Mouse (Mus musculus) kidney, adult 2 months (tissue): ENCODE results near the gene Otx1. TPM values are rescaled to one million over a fixed set of nuclear protein-coding genes. Genes with fewer than 3 reads are reported as not detected.

Experiments
- DNase-seq: peaks from one replicate; pipeline ENCODE4 v3.0.0; 2021
- H3K27ac ChIP-seq: fragments of 200-500 bp; 2 replicates; pipeline ENCODE4 v1.5.1; 2012; ENCODE audit warnings: low read depth, low read length, control low read depth, inconsistent platforms; ENCODE audit not compliant: insufficient read depth
- H3K27me3 ChIP-seq: fragments of 200-500 bp; replicated peaks from 2 replicates; pipeline ENCODE4 v1.6.1; 2012; ENCODE audit warnings: mild to moderate bottlenecking, moderate library complexity, low read length, inconsistent platforms; ENCODE audit not compliant: control insufficient read depth, insufficient read depth
- H3K36me3 ChIP-seq: fragments of 200-500 bp; 2 replicates; pipeline ENCODE4 v1.6.1; 2012; ENCODE audit warnings: mild to moderate bottlenecking, moderate library complexity, low read length, inconsistent platforms; ENCODE audit not compliant: control insufficient read depth, insufficient read depth
- H3K4me1 ChIP-seq: fragments of 200-500 bp; 2 replicates; pipeline ENCODE4 v1.6.1; 2011; ENCODE audit warnings: low read length; ENCODE audit not compliant: control insufficient read depth, insufficient read depth
- H3K4me3 ChIP-seq: fragments of 200-500 bp; 2 replicates; pipeline ENCODE4 v1.5.1; 2011; ENCODE audit warnings: mild to moderate bottlenecking, low read depth, low read length, control low read depth; ENCODE audit not compliant: insufficient read depth
- CTCF ChIP-seq: fragments of 200-500 bp; conservative IDR thresholded peaks from 2 replicates; pipeline ENCODE4 v1.5.1; 2011; ENCODE audit warnings: low read depth, mild to moderate bottlenecking, control low read depth, low read length, moderate library complexity, mixed read lengths; ENCODE audit not compliant: insufficient read depth, insufficient read length
- POLR2A ChIP-seq: fragments of 200-500 bp; IDR thresholded peaks from one replicate; pipeline ENCODE4 v1.6.1; 2011; ENCODE audit warnings: low read depth, low read length, control low read depth
- WGBS: fragments of 180-500 bp; shearing (Covaris S2); methylation state at CpG from one replicate; pipeline ENCODE4 v1.1.7; 2018; 5-methylcytosine and 5-hydroxymethylcytosine counted together
- polyA plus RNA-seq: library from polyadenylated mRNA; depleted of rRNA; stranded (reverse); fragments of >200 nt; gene quantifications from 2 replicates; pipeline ENCODE4 v1.2.3, GENCODE M21; 2012

Otx1 gene
- polyA plus RNA-seq, 1 experiment, result not detected

DNA sequence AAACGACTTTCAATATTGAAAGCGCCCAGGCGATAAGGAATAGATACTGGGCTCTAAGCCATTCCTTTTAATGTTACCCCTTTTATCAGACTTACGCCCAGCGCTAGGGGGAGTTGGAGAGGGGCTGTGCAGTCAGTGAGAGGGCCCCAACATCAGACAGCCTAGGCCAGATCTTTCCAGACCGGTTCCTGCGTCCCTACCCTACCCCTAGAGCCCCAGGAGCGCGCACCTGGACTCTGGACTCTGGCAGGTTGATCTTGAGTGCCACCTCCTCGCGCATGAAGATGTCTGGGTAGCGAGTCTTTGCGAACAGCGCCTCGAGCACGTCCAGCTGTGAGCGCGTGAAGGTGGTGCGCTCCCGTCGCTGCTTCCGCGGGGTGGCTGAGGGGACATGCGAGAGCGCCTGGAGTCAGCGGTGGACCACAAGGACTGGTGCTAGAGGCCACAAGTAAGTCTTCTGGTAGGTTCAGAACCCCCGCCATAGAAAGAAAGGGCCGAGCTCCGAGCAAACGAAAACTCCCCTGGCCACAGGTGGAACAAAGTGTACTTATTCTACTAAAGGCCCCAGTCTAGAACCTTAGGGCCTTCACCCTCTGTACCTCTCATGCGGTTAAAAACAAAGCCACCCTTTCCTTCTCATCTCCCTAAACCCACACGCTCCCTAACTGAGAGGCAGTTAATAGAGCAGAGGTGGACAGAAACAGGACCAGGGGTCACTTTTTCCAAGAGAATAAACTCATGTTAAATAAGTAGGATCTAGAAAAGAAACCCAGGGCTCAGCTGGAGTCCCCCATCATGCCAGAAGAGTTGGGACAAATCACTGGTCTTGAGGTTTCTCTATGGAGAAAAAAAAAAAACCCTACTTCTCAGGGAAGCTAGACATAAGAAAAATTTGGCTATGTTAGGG is 4.3 kb downstream of the Otx1 start:
- TF ChIP-seq CTCF (no peak), POLR2A (no peak)
- Histone ChIP-seq H3K36me3 (no peaks in the 10 kb centered on the region), H3K4me1 (no peaks in the 10 kb centered on the region), H3K4me3 (no peak overlapping the region), H3K27me3 (peaks cover 26% of the 10 kb centered on the region), H3K27ac (no peak overlapping the region)
- peak; percentile 67 for DNase-seq
- WGBS, result 28% methylated on average over 32 of the region's 32 CpGs

DNA sequence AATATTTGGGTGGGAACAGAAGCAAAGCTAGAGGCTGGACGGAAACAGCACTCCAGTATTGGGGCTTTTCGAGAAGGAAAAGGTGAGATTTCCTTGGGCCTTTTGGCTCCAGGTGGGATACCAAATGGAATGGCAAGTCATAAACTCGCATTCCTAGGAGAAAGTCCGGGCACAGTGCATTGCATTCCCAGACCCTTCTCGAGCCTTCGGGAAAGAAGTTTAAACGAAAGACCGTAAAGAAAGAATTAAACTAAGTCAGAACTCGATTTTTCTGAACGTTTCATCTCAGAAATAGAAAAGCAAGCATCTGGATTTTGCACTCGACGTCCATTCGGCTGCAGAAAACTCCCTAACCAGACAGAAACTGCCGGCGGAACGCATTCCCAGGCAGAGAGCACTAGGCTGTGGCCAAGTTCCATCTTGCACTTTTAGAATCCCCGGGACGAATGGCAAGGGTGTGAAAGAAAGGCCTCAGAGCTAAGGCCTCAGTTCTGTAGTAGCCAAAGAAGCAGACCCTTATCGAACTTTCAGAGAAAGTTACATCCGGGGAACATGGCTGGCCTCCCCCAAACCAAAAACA is 5.0 kb downstream of the Otx1 start:
- no peak for TF ChIP-seq CTCF
- TF ChIP-seq POLR2A, result no peak
- Histone ChIP-seq H3K4me3 (no peak overlapping the region), H3K36me3 (no peaks in the 10 kb centered on the region), H3K27ac (no peak overlapping the region), H3K4me1 (no peaks in the 10 kb centered on the region), H3K27me3 (peaks cover 28% of the 10 kb centered on the region)
- WGBS, result 6% methylated on average over 20 of the region's 20 CpGs
- DNase-seq, result peak; percentile 26

DNA sequence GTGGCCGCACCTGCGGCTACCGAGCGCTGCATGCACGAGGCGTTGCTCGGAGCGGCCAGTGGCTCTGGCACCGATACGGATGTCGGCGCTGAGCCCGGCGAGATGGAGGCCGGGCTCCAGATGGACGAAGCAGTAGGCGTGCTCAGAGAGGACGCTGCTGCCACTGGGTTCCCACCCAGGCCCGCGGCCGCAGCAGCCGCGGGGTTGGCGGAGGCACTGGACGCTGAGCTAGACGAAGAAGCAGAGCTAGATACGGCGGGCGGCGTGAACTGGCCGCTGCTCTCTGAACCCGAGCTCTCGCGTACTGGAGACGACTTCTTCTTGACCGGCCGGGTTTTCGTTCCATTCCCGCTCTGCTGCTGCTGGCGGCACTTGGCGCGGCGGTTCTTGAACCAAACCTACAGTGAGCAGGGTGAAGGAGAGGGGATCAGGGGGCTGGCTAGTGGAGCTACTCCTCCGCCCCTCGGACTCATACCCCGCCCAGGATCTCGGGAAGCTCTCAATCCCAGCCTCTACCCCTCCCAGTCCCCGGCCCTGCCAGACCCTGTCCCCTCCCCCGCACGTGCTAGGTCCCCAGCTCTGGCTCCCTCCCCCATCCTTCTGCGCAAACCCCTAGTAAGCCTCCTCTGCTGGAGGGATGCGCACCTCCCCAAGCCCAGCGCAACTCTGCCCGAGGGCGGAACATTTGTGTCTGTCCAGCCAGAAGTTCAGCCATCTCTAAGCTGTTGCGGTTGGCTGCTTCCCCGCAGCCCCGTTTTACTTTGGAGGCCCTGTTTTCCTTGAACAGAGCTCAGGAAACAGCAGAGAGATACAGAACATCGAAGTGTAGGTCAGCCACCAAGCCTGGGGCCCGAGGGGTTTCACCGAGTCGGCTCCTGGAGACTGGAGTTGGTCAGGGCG is 5.8 kb downstream of the Otx1 start:
- no peak overlapping the region for H3K4me3 ChIP-seq
- H3K27ac ChIP-seq, result no peak overlapping the region
- no peaks in the 10 kb centered on the region for H3K4me1 ChIP-seq

DNA sequence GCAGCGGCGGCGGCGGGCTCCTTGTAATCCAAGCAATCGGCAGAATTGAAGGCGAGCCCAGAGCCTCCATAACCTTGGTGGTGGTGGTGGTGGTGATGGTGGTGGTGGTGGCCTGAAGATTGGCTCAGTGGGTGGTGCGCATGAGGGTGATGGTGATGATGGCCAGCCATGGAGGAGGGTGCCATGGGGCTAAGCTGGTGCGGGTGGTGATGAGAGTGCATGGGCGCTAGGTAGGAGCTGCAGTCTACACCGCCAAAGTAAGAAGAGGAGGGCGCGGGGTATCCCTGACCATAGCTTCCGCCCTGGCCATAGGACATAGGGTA is 6.4 kb downstream of the Otx1 start:
- no peaks in the 10 kb centered on the region for H3K36me3 ChIP-seq
- H3K27ac ChIP-seq, result no peak overlapping the region
- DNase-seq, result no peak
- H3K4me3 ChIP-seq, result no peak overlapping the region
- no peaks in the 10 kb centered on the region for H3K4me1 ChIP-seq
- 10% methylated on average over 13 of the region's 13 CpGs for WGBS
- peaks cover 24% of the 10 kb centered on the region for H3K27me3 ChIP-seq
- TF ChIP-seq POLR2A (no peak), CTCF (no peak)

More for the DNA sequence above, 5.8 kb downstream of the Otx1 start:
- TF ChIP-seq CTCF (no peak), POLR2A (no peak)
- Histone ChIP-seq H3K27me3 (peaks cover 25% of the 10 kb centered on the region), H3K36me3 (no peaks in the 10 kb centered on the region)
- peak; percentile 28 for DNase-seq
- 2% methylated on average over 63 of the region's 63 CpGs for WGBS

DNA sequence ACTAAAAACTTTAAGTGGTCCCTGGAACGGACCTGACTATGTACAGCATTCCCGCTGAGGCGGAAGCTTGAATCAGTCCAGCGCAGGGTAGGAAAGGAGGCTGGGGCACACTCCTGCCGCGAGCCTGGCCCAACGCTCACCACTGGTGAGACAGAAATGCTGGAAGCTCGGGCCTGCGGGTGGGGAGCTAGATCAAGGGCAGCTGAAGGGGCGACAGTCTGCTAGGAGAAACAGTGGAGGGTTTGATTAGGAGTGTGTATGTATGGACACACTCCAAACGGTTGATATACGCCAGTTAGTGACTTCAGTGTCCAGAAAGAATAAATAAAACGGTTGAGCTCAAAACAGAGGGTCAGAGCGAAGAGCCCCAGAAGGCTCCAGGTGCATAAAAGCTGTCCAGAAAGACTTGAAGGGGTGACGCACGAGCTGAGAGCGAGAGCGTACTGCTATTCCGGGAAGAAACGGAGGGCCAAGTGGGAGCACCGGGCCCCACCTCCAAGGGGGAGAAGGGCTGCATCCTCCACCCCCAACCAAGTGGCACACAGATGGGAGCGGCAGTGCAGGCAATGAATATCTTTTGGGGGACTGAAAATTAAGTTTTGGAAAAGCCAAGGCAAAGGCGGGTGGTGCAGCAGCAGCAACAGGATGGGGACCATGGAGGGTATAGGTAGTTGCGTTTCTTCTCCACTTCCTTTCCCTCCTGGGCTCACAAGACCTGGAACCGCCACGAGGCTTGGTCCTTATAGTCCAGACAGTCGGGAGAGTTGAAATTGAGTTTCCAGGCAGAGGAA is 7.0 kb downstream of the Otx1 start:
- Histone ChIP-seq H3K4me1 (no peaks in the 10 kb centered on the region), H3K4me3 (no peak overlapping the region), H3K27ac (no peak overlapping the region), H3K27me3 (peaks cover 23% of the 10 kb centered on the region), H3K36me3 (no peaks in the 10 kb centered on the region)
- DNase-seq, result peak; percentile 4
- 8% methylated on average over 27 of the region's 27 CpGs for WGBS
- no peak for TF ChIP-seq CTCF
- TF ChIP-seq POLR2A, result no peak
